Mouse (Mus musculus) B cell, adult 2 months (primary cell): Measurements from ENCODE around the gene Lias.
A peak's percentile ranks its signal among the peaks of the same experiment; 100 is the strongest.

Experiments
- DNase-seq, 2 experiments: peaks; one replicate each; pipeline ENCODE4 v3.0.0; 2022

Gene Lias

GRCm38 (mm10) chr5:65428321-65428720 lies 37.0 kb downstream of the Lias start:
- no peak for DNase-seq

DNA sequence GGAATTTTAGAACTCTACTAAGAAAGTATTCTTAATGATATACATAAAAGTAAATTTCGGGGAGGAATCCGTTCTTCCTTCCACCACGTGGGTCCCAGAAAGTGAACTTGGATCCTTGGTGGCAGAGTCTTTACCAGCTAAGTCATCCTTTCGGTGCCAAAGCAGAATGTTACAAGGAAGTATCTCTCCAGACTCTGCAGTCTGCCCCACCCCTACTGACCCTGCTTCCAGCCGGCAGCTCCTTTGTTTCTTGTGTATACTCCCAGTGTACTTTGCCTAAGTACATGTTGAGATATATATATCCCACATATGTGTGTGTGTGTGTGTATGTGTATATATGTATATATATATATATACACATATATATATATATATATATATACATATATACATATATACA lies 38.1 kb downstream of the Lias start:
- DNase-seq: no peak

DNA sequence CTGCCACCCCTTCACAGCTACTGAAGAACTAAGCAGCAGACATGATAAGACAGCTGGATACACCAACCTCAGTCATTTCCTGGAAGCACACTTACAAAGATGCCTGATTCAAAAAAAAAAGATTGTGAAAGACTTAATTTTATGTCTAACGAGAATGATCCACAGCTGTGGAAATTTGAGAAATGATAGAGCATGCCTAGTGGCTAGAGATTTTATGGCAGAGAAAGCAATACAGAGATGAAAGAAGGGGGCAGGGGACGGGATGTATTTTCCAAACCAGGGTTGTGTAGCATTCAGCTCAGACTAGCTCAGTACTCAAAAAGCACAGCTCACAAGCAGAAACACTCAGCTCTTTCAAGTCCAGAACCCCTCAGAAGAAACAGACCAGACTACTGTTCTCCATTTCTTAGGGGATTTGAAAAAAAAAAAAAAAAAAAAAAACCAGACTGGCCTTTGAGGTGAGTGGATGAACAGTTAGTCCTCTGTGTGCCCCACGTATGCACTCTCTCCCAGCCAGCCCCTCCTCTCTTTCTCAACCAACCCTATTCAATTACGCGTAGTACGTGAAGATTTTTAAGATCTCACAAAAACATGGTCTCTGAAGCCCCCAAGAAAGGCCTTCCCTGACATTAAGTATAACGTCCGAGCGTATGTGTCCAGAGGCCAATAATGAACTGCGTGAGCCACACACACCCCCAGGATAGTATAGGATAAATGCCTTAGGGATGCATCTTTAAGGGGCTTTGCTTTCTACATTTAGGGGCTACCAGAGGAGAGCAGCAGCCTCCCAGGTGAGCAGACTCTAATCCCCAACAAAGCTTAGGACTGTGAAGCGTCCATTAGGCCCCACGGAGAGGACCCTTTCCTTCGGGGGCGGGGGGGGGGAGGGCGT lies 43.4 kb downstream of the Lias start:
- DNase-seq: peak in 1 of 2 experiments; percentile 11

- DNase-seq: no peak
These were observed 44.1 kb downstream of the Lias start for GRCm38 (mm10) chr5:65435363-65435805.

DNA sequence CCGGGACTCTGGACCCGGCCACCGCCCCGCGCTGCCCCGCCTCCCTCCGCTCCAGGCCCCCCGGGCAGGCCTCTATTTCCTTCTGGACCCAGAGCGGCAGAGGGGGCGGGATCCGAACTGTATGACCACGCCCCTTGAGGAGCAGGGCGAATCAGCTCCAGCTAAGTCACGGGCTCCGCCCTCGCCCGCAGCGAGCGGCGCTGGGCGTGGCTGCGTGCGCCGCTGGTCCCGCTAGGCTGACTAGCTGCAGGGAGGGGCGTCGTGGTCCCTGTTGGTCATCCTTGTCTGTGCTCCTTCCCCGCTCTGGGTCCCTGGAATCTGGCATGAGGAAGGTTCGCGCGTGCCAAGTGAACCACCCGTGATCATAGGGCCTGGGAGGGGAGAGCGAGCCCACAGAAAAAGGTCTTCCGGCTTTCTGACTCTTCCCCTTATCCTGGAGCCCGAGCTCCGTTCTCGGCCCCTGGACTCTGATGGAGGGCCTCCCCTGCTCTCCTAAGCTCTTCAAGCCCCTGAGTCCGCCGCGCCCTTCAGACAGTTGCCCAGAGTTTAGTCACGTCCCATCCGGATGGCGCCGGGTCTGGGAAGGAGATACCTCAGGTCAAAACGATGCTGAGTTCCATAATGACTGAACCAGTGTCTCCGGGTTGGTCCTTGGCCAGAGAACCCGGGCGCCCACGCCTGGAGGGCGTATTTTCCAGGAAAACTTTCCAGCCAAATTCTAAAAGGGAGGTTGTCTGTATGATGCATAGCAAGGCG lies 44.7 kb downstream of the Lias start, which contains the start of gene Ugdh:
TSS of gene Ugdh (minus strand) at position 144 of the 756 bp plus-strand sequence.
- peak; percentile 95 to 96 for DNase-seq

DNA sequence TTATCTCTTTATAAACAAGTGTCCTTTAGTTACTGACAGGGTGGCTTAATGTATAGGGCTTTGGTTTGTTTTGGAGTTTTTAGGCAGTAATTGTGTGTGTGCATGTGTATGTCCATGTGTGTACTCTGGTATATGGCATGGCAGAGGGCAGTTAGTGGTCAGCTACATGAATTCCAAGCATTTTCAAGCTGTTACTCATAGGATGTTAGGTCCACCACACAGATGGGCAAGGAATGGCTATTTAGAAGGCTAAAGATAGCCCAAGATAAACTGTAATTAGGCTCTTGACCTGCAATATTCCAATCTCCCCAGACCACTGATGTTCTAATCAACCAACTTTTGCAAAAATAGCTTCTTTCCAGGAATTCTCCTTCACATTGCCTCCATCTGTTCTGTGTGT lies 46.7 kb downstream of the Lias start:
- no peak for DNase-seq

DNA sequence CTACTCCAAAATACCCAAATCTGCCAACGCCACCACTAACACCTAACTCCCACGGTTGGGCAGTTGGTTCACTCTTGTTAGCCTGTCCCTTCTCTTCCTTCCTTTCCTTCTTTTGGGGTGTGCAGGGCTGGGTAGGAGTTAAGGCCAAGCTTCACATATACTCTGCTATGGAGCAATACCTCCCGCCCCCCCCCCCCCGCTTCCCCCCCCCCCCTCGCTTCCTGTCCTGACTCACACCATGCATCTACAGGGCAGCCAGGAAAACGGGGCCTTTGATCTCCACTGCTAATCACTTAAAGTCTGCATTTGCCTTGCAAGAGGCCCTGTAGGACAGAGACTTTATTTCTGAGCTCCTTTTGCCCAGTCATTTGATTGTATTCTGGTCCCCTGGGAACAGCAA lies 53.7 kb downstream of the Lias start:
- no peak for DNase-seq

DNA sequence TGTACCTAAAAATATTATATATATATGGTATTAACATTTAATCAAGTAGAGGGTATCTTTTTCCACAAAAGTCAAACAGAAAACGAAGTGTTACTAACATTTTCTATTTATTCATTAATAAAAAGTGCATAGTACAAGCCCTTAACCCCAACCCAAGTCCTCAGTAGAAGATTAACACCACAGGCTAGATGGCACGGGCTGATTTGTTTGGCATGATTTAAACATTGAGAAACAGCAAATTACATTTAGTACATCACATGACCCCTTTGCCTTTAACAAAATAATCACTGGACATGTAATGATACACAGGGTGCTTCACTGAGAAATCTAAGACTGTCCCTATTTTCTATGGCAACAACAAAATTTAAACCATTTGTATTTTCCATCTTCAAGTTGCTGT lies 55.5 kb downstream of the Lias start:
- DNase-seq: no peak

- DNase-seq: no peak
These were observed 56.5 kb downstream of the Lias start for GRCm38 (mm10) chr5:65447826-65448225.

DNA sequence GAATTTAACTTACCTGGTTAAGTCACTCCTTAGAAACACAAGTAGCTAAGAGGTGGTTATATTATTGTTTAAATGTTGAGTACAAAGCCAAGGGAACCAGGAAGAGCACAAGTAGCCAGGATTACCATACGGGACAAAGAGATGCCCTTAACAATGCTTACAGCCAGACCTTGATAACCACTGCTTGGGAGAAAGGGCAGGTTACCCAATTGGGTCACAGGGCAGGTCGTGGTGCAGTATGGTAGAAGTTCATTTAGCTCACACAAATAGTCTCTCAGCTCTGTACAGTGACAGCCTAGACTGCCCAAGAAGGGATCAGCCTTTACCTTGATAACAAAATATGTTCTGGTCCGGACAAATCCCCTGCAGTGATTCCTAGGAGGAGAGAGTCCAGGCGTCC lies 57.6 kb downstream of the Lias start:
- no peak for DNase-seq

GRCm38 (mm10) chr5:65454771-65455170 lies 63.5 kb downstream of the Lias start:
- DNase-seq: no peak

- no peak for DNase-seq
These were observed 66.0 kb downstream of the Lias start for GRCm38 (mm10) chr5:65457086-65457827.

DNA sequence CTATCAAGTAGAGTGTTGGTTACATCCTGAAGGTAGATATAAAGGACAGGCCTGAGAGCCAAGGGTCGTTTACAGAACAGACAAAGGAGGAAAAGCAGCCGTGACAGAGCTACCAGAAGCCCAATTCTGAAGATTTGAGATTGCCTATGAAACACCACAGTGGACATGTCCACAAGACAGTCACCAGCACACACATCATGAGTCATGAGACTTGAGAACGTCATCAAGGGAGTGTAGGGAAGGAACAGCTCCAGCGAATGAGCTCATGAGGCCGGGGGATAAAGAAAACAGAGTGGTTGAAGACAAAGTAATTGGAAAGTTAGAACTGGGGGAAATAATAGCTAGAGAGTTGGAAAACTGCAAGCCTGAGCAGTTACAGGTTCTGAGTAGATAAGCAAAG lies 66.5 kb downstream of the Lias start:
- DNase-seq: no peak

DNA sequence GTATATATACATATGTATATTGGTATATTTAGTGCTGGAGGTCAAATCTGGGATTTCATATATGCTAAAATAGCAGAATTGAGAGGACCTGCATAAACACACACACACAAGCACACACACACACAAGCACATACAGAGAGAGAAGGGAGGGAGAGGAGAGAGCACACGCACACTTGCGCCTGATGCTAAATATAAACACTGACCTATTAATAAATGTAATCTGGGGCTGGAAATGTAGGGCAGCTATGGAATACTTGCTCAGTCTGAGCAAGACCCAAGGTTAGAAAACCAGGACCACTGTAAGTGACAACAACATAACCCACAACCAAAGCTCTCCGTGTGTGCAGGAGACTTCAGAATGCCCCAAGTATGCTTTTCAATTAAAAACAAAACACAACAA lies 68.2 kb downstream of the Lias start:
- DNase-seq: no peak
